Mouse (Mus musculus) cerebellum, postnatal 25 days (tissue): ENCODE results near the gene Ring1.

Source experiments
- DNase-seq, 2 experiments: peaks; one replicate each; pipeline ENCODE4 v3.0.0; 2021; ENCODE audit warnings: mixed read lengths in 2 of 2

Gene Ring1

GRCm38 (mm10) chr17:33991788-33992664, 32.5 kb downstream of the Ring1 start:
- peak; percentile 45 to 72 for DNase-seq

GRCm38 (mm10) chr17:33982136-33982535, 42.3 kb downstream of the Ring1 start:
- peak; percentile 77 to 86 for DNase-seq

GRCm38 (mm10) chr17:33981192-33981909, 43.1 kb downstream of the Ring1 start:
- peak; percentile 86 to 90 for DNase-seq

GRCm38 (mm10) chr17:33980181-33981035, 44.1 kb downstream of the Ring1 start:
- DNase-seq = no peak

- no peak for DNase-seq
These were observed 44.9 kb downstream of the Ring1 start for GRCm38 (mm10) chr17:33979512-33980050.

- peak; percentile 77 to 82 for DNase-seq
These were observed 45.8 kb downstream of the Ring1 start for GRCm38 (mm10) chr17:33978631-33979031.

- DNase-seq = peak in 1 of 2 experiments; percentile 35
These were observed 46.5 kb downstream of the Ring1 start for GRCm38 (mm10) chr17:33977861-33978557.

- no peak for DNase-seq
These were observed 50.9 kb downstream of the Ring1 start for GRCm38 (mm10) chr17:33973572-33973971.

GRCm38 (mm10) chr17:33972691-33973090, 51.8 kb downstream of the Ring1 start:
- no peak for DNase-seq
